Mouse (Mus musculus) mouse embryonic stem cell (cell line): Measurements from ENCODE around the gene Gm4307.
"Not testable (repeated sequence)": the region's sequence is repeated elsewhere in the genome, so short reads cannot be mapped to it uniquely, and the experiment has no call there.

Experiments
- in situ Hi-C, 2 experiments: fragments of 300-500 bp; cut with MboI; formaldehyde crosslinking; loops; 1 replicate in 1 of 2; 3 replicates in 1 of 2; pipeline ENCODE4 v1.14.3; 2019 to 2020; ENCODE audit warnings: low sequenced_read_pairs in 2 of 2, low pct_unique_long_range_greater_than_20kb in 1 of 2, mixed read lengths in 1 of 2; ENCODE audit not compliant: unreplicated experiment in 1 of 2

The Gm4307 gene

DNA sequence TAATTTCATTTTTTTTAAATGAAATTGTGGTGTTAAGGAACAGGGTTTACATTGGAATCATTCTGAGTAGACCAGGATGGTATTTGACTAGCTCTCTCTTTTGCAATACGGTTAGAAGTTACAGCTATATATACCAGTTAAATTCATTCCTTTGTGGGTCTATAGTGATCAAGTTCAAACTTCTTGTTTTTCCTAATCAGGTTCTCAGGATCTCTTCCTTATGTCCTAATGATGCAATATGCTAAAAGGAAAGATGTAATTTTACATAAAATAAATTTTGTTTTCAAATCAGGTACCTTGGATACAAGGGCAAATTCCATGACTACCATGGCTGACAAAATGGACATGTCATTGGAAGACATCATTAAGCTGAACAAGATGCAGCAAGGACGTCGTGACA is at the start of gene Gm4307:
Gm4307 (plus strand) TSS at position 301 of the 400 bp plus-strand sequence.
- in situ Hi-C loops: not testable (repeated sequence)

DNA sequence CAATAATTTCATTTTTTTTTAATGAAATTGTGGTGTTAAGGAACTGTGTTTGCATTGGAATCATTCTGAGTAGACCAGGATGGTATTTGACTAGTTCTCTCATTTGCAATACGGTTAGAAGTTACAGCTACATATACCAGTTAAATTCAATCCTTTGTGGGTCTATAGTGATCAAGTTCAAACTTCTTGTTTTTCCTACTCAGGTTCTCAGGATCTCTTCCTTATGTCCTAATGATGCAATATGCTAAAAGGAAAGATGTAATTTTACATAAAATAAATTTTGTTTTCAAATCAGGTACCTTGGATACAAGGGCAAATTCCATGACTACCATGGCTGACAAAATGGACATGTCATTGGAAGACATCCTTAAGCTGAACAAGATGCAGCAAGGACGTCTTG is 25.8 kb upstream of the Gm4307 start, which contains the start of gene Gm4301:
Gm4301 (plus strand) TSS at position 301 of the 400 bp plus-strand sequence.
- in situ Hi-C loops: not testable (repeated sequence)

- in situ Hi-C loops: not testable (repeated sequence)
Observed at GRCm38 (mm10) chr10:100340536-100340935, 20.6 kb upstream of the Gm4307 start, which contains the start of gene Gm4302. TSS of gene Gm4302 (plus strand) at chr10:100340836.

DNA sequence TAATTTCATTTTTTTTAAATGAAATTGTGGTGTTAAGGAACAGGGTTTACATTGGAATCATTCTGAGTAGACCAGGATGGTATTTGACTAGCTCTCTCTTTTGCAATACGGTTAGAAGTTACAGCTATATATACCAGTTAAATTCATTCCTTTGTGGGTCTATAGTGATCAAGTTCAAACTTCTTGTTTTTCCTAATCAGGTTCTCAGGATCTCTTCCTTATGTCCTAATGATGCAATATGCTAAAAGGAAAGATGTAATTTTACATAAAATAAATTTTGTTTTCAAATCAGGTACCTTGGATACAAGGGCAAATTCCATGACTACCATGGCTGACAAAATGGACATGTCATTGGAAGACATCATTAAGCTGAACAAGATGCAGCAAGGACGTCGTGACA is 15.5 kb upstream of the Gm4307 start, which contains the start of gene Gm4303:
Gm4303 (plus strand) TSS at position 301 of the 400 bp plus-strand sequence.
- in situ Hi-C loops: not testable (repeated sequence)

- in situ Hi-C loops: not testable (repeated sequence)
Observed at GRCm38 (mm10) chr10:100350793-100351192, 10.3 kb upstream of the Gm4307 start, which contains the start of gene Gm4305. TSS of gene Gm4305 (plus strand) at chr10:100351093.

DNA sequence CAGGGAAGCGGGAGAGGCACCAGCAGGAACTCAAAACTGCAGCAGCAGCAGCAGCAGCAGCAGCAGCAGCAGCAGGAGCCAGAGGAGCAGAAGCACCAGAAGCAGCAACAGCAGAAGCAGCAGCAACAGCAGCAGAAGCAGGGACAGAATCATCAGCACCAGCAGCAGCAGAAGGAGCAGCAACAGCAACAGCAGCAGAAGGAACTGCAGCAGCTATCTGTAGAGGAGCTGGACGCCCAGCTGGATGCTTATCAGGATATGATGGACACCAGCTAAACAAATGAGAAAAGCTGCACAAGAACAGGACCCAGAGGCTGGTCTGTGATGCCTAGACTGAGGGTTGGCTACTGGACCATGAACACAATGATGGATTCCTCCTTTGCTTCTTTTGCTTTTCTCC is 4.3 kb upstream of the Gm4307 start:
- in situ Hi-C loops: not testable (repeated sequence)

- in situ Hi-C loops: not testable (repeated sequence)
Observed at GRCm38 (mm10) chr10:100382460-100382859, 21.3 kb downstream of the Gm4307 start, which contains the start of gene Gm4312. TSS of gene Gm4312 (minus strand) at chr10:100382560.

DNA sequence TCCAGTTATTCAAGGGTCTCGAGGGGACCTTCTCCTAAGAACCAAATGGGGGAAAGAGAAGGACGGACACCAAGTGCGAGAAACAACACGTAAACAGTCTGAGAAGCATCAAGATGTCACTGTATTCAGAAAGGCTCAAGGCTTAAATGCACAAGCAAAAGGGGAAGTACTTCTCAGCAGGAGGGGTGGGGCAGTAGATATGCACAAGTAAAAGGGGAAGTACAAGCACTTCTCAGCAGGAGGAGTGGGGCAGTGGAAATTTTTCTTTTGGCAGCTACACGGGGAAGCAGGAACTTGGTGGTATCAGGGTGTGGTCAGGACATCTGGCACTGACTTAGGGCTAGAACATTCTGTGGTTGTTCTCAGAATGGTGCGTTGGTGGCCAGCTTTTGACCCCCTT is 41.2 kb downstream of the Gm4307 start:
- in situ Hi-C loops: loop anchor here (25.0 kb wide), 1 partner anchor 115 kb away; no protein-coding TSS in a partner anchor
